Mouse (Mus musculus) CH12F3 (cell line): ENCODE results near the gene Mme.

Experiments
- in situ Hi-C: fragments of 300-500 bp; cut with MboI; formaldehyde crosslinking; loops from 2 replicates; pipeline ENCODE4 v1.14.3; 2020; ENCODE audit warnings: low sequenced_read_pairs

Mme gene

GRCm38 (mm10) chr3:63350242-63350641, 108.9 kb downstream of the Mme start:
- in situ Hi-C loops, result no loop called here

DNA sequence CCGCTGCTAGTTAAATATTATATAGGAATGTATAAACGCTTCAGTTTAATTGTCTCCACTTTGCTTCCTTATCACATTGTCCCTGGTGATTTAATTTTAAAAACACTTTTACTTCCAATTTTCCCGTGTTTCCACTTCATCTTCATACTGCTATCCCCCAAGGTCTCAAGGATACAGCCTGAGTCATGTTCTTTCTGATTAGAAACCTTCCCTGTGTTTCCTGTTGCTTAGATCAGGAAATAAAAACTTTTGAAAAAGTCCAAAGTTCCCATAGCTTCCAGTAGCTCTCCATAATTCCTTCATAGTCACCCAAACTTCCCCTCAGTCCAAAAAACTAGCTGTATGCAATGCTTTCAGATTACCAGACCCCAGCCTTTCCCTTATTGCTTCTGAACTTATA, 109.4 kb downstream of the Mme start:
- in situ Hi-C loops, result no loop called here

DNA sequence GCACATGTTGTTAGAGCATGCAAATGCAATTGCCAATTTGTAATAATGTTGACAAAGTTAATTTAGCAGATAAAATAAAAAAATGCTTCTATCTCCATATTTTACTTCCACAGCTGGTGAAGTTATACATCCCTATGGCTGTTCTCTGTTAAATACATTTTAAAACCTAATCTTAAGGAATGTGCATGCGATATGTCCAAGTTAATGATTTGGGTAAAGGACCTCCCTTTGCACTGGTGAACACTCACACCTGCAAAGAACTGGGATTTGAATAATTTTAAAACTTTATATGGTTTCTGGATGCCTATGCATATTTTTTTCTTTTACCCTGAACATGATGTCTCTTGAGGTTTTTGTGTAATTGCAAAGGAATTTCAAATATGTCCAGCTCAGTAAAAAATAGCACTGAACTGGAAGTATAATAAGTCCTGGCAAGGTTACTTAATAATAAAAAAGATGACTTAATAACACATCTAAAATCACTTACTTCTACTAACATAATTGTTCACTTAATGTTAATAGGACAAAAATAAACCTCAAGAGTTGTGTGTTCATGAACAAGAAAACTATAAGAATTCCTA, 110.4 kb downstream of the Mme start:
- in situ Hi-C loops, result no loop called here

GRCm38 (mm10) chr3:63359512-63359911, 118.2 kb downstream of the Mme start:
- in situ Hi-C loops, result no loop called here

- in situ Hi-C loops, result no loop called here
These were observed 143.7 kb downstream of the Mme start for GRCm38 (mm10) chr3:63384989-63385388.

DNA sequence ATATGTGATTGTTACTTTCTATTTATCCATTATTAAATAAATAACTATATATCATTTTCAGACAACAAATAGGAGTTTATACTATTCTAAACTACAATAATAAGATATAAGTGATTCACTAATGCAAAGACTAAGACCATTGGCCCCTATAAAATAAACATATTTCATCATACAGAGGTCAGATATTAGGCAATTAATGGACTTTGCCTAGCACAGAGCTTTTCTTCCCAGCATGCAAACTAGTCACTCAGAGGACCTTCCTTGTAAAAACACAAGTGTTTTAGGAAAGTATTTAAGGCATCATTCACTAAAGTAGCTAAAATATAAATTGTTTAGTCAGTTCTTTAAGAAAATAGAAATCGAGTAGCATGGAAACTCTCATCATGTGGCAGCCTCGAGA, 149.4 kb downstream of the Mme start:
- in situ Hi-C loops, result no loop called here

DNA sequence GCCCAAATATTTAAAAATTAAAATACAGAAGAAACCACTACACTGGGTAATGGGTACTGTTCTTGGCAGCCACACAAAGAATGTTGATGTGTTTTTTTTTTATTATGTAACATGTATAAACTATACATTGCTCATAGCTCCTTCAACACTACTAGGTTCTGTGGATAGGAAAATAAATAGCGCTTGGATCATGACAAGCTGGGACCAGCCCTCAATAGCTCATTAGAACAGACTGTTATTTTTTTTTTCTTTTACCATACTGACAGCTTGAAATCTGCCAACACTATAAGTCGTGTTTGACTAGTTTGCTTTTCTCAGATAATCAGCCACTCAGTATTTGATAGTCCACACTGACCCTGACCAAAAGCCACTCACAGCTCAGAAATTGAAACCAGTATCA, 150.0 kb downstream of the Mme start:
- in situ Hi-C loops, result no loop called here

DNA sequence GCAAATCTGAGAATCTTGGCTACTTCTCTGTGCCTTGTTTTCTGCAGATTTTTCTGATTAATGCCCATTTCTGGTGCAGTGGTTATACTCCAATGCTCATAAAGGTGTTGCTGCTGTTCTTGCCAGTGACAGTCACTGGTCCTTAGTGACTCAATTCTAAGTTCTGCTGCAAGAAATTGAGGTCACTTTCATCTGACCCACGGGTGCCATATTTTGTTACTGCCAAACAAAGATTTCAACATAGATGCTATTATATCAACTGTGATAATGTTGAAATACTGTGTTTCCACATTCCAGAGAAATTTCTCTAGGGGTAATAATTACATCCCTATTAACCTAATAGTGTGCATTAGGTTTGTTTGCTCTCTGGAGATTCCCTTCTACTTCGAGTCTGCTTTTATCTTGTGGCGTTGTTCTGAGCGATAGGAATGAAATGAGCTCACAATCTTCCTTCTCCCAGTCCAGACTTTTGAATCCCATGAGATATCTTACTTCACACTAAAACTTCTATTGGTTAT, 153.1 kb downstream of the Mme start:
- in situ Hi-C loops, result no loop called here

- in situ Hi-C loops, result no loop called here
These were observed 156.8 kb downstream of the Mme start for GRCm38 (mm10) chr3:63398171-63398570.

DNA sequence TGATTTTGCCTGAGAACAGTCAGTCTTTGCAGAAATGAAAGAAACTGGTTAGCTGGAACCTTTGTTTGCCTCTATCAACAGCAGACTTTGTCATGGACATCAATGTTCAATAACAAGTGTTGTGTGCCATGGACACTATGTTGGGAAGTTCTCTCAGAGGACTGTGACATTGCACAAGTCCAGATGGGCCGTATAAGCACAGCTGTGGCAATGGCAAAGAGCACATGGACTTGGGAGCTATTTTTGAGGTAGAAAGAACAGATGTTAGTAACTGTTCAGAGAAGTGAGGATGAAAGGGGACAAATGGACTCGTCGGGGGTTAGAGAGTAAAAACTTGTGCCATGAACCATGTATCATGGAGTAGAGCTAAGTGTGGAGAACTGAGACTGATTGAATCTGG, 165.1 kb downstream of the Mme start:
- in situ Hi-C loops, result no loop called here

- in situ Hi-C loops, result no loop called here
These were observed 169.7 kb downstream of the Mme start for GRCm38 (mm10) chr3:63411006-63411405.

DNA sequence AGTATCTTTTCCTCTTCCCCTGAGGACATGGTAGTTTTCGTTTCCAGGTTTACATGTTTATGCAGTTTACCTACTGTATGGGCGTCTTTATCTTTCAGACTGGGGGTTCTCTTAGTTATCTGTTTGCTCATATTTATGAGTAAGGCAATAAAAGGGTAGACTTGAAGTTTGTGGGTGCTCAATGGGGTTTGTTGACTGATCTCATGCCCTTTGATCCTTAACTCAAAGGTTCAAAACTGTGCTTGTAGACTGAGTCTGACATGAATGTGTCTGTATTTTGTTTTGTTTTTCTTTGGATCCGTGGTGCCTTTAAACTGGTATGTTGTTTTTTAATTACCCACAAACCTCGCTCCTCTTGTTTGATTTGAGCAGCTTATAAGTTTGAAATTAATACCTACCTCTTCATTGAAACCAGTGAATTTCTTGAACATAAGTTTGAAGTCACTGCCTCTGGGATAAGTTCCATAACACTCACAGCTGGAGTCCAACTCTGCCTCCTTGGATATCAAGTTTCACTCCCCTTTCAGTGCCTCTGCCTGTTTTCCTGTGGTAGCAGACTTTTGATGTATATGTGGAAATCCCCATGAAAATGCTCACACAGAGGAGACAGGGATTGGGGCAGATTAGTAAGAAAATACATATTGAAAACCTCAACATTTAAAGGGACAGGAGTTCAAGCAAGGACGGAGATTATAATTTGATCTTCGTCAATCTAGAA, 171.0 kb downstream of the Mme start:
- in situ Hi-C loops, result no loop called here

- in situ Hi-C loops, result no loop called here
These were observed 171.9 kb downstream of the Mme start for GRCm38 (mm10) chr3:63413046-63413911.

DNA sequence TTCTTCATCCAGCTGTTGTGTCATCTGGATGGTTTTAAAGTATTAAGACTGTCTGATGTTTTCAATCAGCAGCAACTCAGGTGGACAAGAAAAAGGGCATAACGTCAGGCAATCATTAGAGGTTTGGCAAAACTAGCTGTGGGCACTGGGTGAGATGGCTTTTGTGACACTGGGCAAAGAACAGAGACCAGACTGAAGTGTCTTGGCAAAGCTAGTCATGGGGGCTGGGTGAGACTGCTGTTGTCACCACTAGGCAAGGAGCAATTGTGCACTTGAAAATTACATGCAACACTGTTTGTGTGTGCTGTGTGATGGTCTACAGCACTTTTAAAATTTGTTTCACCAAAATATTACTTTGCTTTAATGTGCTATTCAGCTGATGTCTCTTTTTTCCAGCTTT, 175.9 kb downstream of the Mme start:
- in situ Hi-C loops, result no loop called here

DNA sequence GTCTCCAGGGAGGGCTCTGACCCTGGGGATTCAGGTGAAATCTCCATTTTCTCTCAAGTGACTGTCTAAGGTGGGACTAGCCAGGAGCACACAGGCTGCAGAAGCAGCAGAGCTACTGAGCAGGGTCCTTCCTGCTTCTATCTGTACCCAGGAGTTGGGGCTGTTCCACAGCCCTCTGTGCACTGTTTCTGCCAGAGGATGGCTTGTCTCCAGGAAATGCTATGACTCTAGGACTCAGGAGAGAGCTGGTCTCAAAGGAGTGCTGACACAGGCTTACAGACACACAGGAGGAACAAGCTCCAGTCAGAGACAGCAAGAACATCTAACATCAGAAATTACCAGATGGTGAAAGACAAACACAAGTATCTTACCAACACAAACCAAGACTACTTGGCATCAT, 176.4 kb downstream of the Mme start:
- in situ Hi-C loops, result no loop called here

GRCm38 (mm10) chr3:63423552-63423951, 182.2 kb downstream of the Mme start:
- in situ Hi-C loops, result no loop called here
